Mouse (Mus musculus): ENCODE results near the gene Anapc11. TPM values are rescaled to one million over a fixed set of nuclear protein-coding genes. Genes with fewer than 3 reads are reported as not detected.

Anapc11 gene
- polyA plus RNA-seq, 1 experiment from 2014 or later: 126 TPM

DNA sequence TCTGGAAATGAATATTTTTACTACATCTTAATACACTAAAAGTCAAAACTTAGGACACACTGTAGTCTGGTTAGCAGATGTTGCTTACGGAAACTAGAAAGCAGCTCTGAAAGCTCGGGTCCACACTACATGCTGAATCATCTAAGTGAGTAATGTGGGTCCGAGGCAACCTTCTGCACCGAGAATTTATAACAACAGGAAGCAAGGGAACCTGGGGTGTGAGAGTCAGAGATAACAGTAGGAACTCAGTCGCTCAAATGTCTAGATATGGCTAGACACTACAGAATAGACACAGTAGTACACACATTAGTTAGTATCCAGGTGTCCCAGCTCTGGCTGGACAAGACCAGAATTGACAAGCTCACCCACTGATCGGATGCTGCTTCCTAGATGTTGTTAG is 9.7 kb upstream of the Anapc11 start:
- Histone ChIP-seq H3K27me3 (ENCODE audit: control insufficient read depth, insufficient read depth, low read length) (no peaks in the 10 kb centered on the region), H3K36me3 (ENCODE audit: control insufficient read depth, insufficient read depth, low read length) (peaks cover 25% of the 10 kb centered on the region), H3K4me1 (replicated peaks; ENCODE audit: control insufficient read depth, insufficient read depth) (no peaks in the 10 kb centered on the region), H3K4me2 (replicated peaks; ENCODE audit: low read depth) (no peak overlapping the region), H3K4me3 (ENCODE audit: low read depth, low read length) (no peak overlapping the region), H3K9ac (ENCODE audit: low read length) (no peak overlapping the region), H3K9me3 (ENCODE audit: control insufficient read depth, low read length) (no peaks in the 10 kb centered on the region), H3K27ac (replicated peaks) (no peak overlapping the region)
- DNase-seq (ENCODE audit: low spot score) (no peak), ATAC-seq (ENCODE audit: low FRiP score, low TSS enrichment) (no peak)
- TF ChIP-seq CTCF (IDR thresholded peaks at IDR 0.05; ENCODE audit: low read depth) (no peak), EP300 (optimal IDR thresholded peaks at IDR 0.05) (no peak)
- 87% methylated on average over 6 of the region's 6 CpGs for WGBS

- WGBS: 2% methylated on average over 71 of the region's 99 CpGs
Observed at GRCm38 (mm10) chr11:120597240-120598235, 683 bp upstream of the Anapc11 start.

GRCm38 (mm10) chr11:120598990-120599549 is 849 bp downstream of the Anapc11 start:
- H3K27me3 ChIP-seq (ENCODE audit: control insufficient read depth, insufficient read depth, low read length): no peaks in the 10 kb centered on the region
- 41% methylated on average over 17 of the region's 17 CpGs for WGBS
- peaks cover 21% of the 10 kb centered on the region; the same call in 1 of the 2 replicates for H3K36me3 ChIP-seq (ENCODE audit: control insufficient read depth, insufficient read depth, low read length)
- no peaks in the 10 kb centered on the region for H3K9me3 ChIP-seq (ENCODE audit: control insufficient read depth, low read length)
- H3K27ac ChIP-seq (replicated peaks): peak overlapping the region; percentile 75; the same call in 1 of the 2 replicates
- ATAC-seq (ENCODE audit: low FRiP score, low TSS enrichment) (no peak), DNase-seq (ENCODE audit: low spot score) (no peak)
- TF ChIP-seq EP300 (optimal IDR thresholded peaks at IDR 0.05): no peak
- no peak for TF ChIP-seq CTCF (IDR thresholded peaks at IDR 0.05; ENCODE audit: low read depth)
- H3K4me2 ChIP-seq (replicated peaks; ENCODE audit: low read depth): peak overlapping the region; percentile 69
- H3K9ac ChIP-seq (ENCODE audit: low read length): peak overlapping the region; percentile 73
- H3K4me3 ChIP-seq (ENCODE audit: low read depth, low read length): peak overlapping the region; percentile 91
- H3K4me1 ChIP-seq (replicated peaks; ENCODE audit: control insufficient read depth, insufficient read depth): no peaks in the 10 kb centered on the region

More at GRCm38 (mm10) chr11:120597240-120598235, 683 bp upstream of the Anapc11 start:
- DNase-seq (ENCODE audit: low spot score): peak; percentile 50
- Histone ChIP-seq H3K4me1 (replicated peaks; ENCODE audit: control insufficient read depth, insufficient read depth) (no peaks in the 10 kb centered on the region), H3K27ac (replicated peaks) (peak overlapping the region; percentile 94), H3K9ac (ENCODE audit: low read length) (peak overlapping the region; percentile 96), H3K9me3 (ENCODE audit: control insufficient read depth, low read length) (no peaks in the 10 kb centered on the region), H3K27me3 (ENCODE audit: control insufficient read depth, insufficient read depth, low read length) (no peaks in the 10 kb centered on the region), H3K4me3 (ENCODE audit: low read depth, low read length) (peak overlapping the region; percentile 91), H3K4me2 (replicated peaks; ENCODE audit: low read depth) (peak overlapping the region; percentile 91), H3K36me3 (ENCODE audit: control insufficient read depth, insufficient read depth, low read length) (peaks cover 30% of the 10 kb centered on the region)
- TF ChIP-seq CTCF (IDR thresholded peaks at IDR 0.05; ENCODE audit: low read depth): no peak
- no peak for TF ChIP-seq EP300 (optimal IDR thresholded peaks at IDR 0.05)
- peak; percentile 55 for ATAC-seq (ENCODE audit: low FRiP score, low TSS enrichment)

DNA sequence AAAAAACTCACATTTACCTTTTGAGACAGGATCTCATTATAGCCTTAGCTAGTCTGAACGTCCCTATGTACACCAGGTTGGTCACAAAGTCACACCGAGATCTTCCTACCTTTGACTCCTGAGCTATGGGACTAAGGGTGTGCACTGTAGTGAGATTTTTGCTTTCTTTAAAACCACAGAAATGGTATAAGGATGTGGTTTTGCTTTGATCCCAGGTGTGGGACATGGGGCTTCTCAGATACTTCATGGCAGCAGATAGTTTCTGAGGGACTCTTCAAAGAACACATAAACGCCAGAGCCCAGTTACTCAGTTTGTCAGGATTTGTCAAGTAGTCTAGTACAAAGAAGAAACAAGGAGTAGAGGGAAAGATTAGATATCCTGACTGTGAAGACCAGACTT is 2.5 kb downstream of the Anapc11 start:
- Histone ChIP-seq H3K4me3 (ENCODE audit: low read depth, low read length) (no peak overlapping the region), H3K9ac (ENCODE audit: low read length) (no peak overlapping the region), H3K36me3 (ENCODE audit: control insufficient read depth, insufficient read depth, low read length) (peaks cover 9% of the 10 kb centered on the region; the same call in 1 of the 2 replicates), H3K9me3 (ENCODE audit: control insufficient read depth, low read length) (no peaks in the 10 kb centered on the region), H3K27me3 (ENCODE audit: control insufficient read depth, insufficient read depth, low read length) (no peaks in the 10 kb centered on the region), H3K4me2 (replicated peaks; ENCODE audit: low read depth) (no peak overlapping the region), H3K27ac (replicated peaks) (no peak overlapping the region), H3K4me1 (replicated peaks; ENCODE audit: control insufficient read depth, insufficient read depth) (no peaks in the 10 kb centered on the region)
- no peak for TF ChIP-seq EP300 (optimal IDR thresholded peaks at IDR 0.05)
- no peak for TF ChIP-seq CTCF (IDR thresholded peaks at IDR 0.05; ENCODE audit: low read depth)
- no peak for ATAC-seq (ENCODE audit: low FRiP score, low TSS enrichment)
- 96% methylated on average over 3 of the region's 3 CpGs for WGBS
- DNase-seq (ENCODE audit: low spot score): no peak

DNA sequence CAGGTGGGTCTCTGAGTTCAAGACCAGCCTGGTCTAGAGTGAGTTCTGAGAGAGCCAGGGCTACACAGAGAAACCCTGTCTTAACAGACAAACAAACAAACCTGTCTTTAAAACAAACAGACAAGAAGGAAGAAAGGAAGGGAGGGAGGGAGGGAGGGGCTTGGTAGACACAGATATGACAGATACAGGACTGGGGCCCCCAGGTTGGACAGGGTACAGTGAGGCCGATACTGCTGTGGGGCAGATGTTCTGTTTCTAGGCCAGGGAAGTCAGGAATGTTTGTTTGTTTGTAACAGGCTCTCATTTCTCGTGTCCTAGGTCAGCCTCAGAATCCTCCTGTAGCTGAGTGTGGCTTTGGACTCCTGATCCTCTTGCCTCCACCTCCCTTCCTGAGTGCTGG is 5.3 kb downstream of the Anapc11 start:
- ATAC-seq (ENCODE audit: low FRiP score, low TSS enrichment) (no peak), DNase-seq (ENCODE audit: low spot score) (no peak)
- TF ChIP-seq EP300 (optimal IDR thresholded peaks at IDR 0.05) (no peak), CTCF (IDR thresholded peaks at IDR 0.05; ENCODE audit: low read depth) (no peak)
- Histone ChIP-seq H3K9me3 (ENCODE audit: control insufficient read depth, low read length) (no peaks in the 10 kb centered on the region), H3K4me1 (replicated peaks; ENCODE audit: control insufficient read depth, insufficient read depth) (peaks cover 1% of the 10 kb centered on the region; the same call in 1 of the 2 replicates), H3K4me3 (ENCODE audit: low read depth, low read length) (no peak overlapping the region), H3K27me3 (ENCODE audit: control insufficient read depth, insufficient read depth, low read length) (no peaks in the 10 kb centered on the region), H3K9ac (ENCODE audit: low read length) (no peak overlapping the region), H3K27ac (replicated peaks) (no peak overlapping the region), H3K4me2 (replicated peaks; ENCODE audit: low read depth) (no peak overlapping the region), H3K36me3 (ENCODE audit: control insufficient read depth, insufficient read depth, low read length) (peaks cover 6% of the 10 kb centered on the region; the same call in 1 of the 2 replicates)
- WGBS: 79% methylated on average over 2 of the region's 2 CpGs
